Mouse (Mus musculus): ENCODE measurements at regions not wholly inside any gene's neighbourhood (a gene's known extent, or its start where the extent isn't known, plus 50 kb on each side); places are given as distances from the start of the nearest gene placed in this dataset.

GRCm38 (mm10) chr13:80798863-80799817 lies 84.0 kb upstream of the Arrdc3 start:
- DNase-seq, result no peak
- intact Hi-C loops (cut with DNase I), result no loop called here

GRCm38 (mm10) chr13:80806172-80806571 lies 77.0 kb upstream of the Arrdc3 start:
- DNase-seq, result peak in 1 of 2 experiments; percentile 5
- intact Hi-C loops (cut with DNase I), result no loop called here

GRCm38 (mm10) chr13:80827037-80827471 lies 56.1 kb upstream of the Arrdc3 start:
- no peak for DNase-seq
- intact Hi-C loops (cut with DNase I), result no loop called here

Data from heart, postnatal 36 days (tissue).